Mouse (Mus musculus) brain, embryonic 14.5 days (tissue): Measurements from ENCODE around the gene Efcab5. TPM values are rescaled to one million over a fixed set of nuclear protein-coding genes. Genes with fewer than 3 reads are reported as not detected.

Experiments
- DNase-seq: peaks from one replicate; pipeline ENCODE4 v3.0.0-alpha.2; 2011; ENCODE audit warnings: low read depth
- CTCF ChIP-seq: fragments of 200-500 bp; IDR thresholded peaks from 2 replicates; pipeline ENCODE4 v1.5.1; 2012; ENCODE audit warnings: inconsistent platforms, mild to moderate bottlenecking, moderate library complexity, borderline replicate concordance; ENCODE audit not compliant: insufficient read depth, insufficient read length; ENCODE audit errors: extremely low read depth
- POLR2A ChIP-seq: fragments of 200-500 bp; IDR thresholded peaks from 2 replicates; pipeline ENCODE4 v1.6.1; 2012; ENCODE audit warnings: mild to moderate bottlenecking, inconsistent platforms, borderline replicate concordance; ENCODE audit not compliant: poor library complexity, insufficient read depth, insufficient read length, severe bottlenecking; ENCODE audit errors: extremely low read depth
- polyA plus RNA-seq: library from polyadenylated mRNA; depleted of rRNA; stranded (reverse); fragments of >200 nt; gene quantifications from 2 replicates; pipeline ENCODE4 v1.2.3, GENCODE M21; 2012

Gene Efcab5
- polyA plus RNA-seq, 1 experiment, result 1.9 TPM

GRCm38 (mm10) chr11:77195360-77196109 lies 6.8 kb upstream of the Efcab5 start:
- TF ChIP-seq POLR2A, result no peak
- TF ChIP-seq CTCF, result no peak
- peak; percentile 62 for DNase-seq

- TF ChIP-seq CTCF, result no peak
- TF ChIP-seq POLR2A, result no peak
- DNase-seq, result no peak
Measured at GRCm38 (mm10) chr11:77194762-77195161, 6.0 kb upstream of the Efcab5 start.

DNA sequence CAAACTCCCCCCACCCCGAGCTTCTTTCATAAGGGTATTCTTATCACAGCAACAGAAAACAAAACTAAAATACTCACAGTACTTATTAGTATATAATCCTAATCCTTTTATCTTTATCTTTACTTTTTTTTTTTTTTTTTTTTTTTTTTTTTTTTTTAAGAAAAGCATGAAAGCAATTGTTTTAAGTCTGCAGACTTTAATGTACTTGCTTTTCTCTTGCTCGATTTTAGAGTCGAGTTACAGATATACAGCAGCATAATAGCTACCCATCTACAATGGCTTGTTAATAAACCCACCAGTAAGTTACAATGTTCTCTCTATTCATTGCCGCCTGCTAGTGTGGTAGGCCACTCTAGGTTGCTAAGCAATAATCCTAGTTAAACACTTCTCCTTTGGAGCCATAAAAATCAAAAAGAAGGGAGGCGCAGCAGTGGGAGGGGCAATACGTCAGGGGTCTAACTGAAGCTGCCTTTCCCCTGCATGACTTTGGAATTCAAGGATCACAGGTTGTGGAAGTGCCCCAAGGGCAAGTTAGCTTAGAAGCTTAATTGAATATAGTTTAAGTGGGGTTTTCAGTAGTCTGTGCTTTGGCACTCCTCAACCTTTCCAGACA lies 5.3 kb upstream of the Efcab5 start:
- DNase-seq, result peak; percentile 84
- TF ChIP-seq CTCF (no peak), POLR2A (no peak)

GRCm38 (mm10) chr11:77193410-77193809 lies 4.6 kb upstream of the Efcab5 start:
- DNase-seq, result no peak
- TF ChIP-seq CTCF (no peak), POLR2A (no peak)

DNA sequence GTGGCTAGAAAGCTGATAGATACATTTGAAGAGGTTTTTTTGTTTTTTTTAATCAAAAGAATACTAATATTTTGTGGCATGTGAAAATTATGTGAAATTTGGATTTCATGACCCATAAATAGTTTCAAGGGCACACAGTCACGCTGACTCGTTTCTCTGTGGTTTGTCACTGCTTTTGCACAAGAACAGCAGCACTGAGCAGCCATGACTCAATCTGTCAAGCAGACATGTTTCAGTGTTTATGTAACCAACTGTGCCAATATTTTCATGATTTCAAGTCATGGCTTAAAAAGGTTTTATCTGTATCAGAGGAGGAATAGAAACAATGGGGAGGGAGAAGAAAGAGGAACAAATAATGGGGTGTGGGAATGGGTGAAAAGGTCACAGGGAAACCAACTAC lies 3.8 kb downstream of the Efcab5 start:
- TF ChIP-seq CTCF (no peak), POLR2A (no peak)
- DNase-seq, result peak; percentile 27

DNA sequence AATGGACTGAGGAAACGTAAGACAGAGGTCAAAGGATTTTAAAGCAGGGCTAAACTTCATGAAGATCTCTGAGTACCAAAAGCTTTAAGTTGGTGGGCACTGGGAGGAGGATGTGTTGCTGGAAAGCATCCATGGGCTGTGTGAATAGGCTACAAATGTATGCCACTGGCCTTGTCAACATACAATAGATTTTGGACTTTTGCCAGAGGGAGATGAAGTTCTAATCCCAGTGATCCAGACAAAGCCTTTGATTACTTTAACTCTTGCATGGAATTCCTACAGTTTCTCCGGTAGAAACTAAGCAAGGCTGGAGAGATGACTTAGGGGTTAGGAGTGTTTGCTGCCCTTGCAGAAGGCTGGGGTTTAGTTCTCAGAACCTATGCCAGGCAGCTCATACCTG lies 6.2 kb downstream of the Efcab5 start:
- peak; percentile 87 for DNase-seq
- no peak for TF ChIP-seq CTCF
- TF ChIP-seq POLR2A, result no peak

- TF ChIP-seq POLR2A (no peak), CTCF (no peak)
- DNase-seq, result peak; percentile 1
Measured at GRCm38 (mm10) chr11:77182041-77182440, 6.7 kb downstream of the Efcab5 start.

DNA sequence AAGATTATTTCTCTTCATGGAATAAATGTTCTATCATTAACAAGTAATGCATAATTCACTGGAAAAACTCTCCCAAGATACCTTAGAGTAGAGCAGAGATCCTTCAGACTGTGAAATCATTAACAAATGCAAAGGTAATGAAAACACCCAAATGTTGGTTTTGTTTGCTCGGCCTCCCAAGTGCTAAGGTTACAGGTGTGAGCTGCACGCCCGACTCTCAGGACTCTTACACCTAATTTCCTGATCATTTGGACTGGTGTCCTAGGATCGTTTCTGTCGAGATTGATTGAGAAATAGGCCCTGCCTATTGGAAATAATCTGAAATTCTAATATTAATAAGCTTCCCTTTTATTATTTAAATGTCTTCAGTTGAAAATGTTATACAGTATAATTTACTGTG lies 7.2 kb downstream of the Efcab5 start:
- TF ChIP-seq CTCF, result no peak
- TF ChIP-seq POLR2A, result no peak
- DNase-seq, result no peak

DNA sequence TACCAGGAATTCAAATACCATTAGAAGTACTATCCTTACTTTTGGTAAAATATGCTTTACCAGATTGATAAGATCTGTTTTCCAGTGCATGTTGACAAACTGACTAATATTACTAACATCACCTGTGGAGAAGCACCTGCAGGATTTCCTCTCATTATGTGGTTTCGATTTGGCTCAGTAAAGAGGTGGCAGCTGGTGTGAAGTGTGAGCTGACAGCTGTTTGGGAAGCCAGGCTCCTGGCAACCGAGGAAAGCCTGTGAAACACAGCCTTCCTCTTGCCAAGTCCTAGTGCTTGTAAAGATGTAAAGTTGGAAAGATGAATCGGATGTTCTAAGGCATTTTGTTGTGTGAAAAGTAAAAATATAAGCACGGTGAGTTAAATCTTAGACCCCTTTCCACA lies 7.9 kb downstream of the Efcab5 start:
- TF ChIP-seq POLR2A (no peak), CTCF (no peak)
- DNase-seq, result peak; percentile 91

- DNase-seq, result no peak
- no peak for TF ChIP-seq POLR2A
- no peak for TF ChIP-seq CTCF
Measured at GRCm38 (mm10) chr11:77179771-77180170, 9.0 kb downstream of the Efcab5 start.

- DNase-seq, result peak; percentile 19
- TF ChIP-seq POLR2A (no peak), CTCF (no peak)
Measured at GRCm38 (mm10) chr11:77174531-77174930, 14.2 kb downstream of the Efcab5 start.

GRCm38 (mm10) chr11:77173731-77174130 lies 15.0 kb downstream of the Efcab5 start:
- DNase-seq, result no peak
- TF ChIP-seq POLR2A (no peak), CTCF (no peak)

DNA sequence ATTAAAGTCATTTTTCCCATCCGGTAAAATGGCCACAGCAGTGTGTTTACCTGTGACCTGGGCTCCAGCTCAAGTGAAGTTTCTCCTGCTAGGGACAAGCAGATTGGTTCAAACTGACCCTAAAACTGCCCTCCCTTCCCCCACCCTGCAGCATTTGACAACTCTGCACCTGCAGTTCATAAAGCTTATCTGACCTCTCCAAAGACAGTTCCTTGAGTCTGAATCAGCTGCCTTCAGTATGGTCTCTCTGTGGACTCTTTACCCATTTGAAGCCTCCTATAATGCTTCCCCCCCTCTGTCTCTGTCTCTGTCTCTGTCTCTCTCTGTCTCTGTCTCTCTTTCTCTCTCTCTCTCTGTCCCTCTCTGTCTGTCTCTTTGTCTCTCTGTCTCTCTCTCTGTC lies 28.0 kb downstream of the Efcab5 start:
- TF ChIP-seq POLR2A, result no peak
- TF ChIP-seq CTCF, result no peak
- no peak for DNase-seq

DNA sequence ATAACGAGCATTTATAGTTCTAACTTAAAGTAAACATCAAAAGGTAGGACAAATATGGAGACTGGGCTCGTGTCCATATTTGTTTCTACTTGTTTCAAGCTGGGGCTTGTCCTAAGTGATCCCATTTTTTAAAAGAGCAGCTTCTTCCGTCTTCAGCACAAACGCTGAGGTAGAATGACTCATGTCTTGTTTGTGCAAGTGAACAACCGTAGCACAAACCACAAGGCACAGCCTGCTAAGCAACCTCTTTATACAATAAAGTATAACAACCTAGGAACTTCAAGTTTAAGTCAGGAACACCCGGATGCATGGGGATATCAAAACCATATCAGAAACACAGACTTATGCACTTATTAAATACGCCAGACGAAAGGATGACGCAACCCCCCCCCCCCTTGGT lies 28.4 kb downstream of the Efcab5 start:
- DNase-seq, result no peak
- no peak for TF ChIP-seq POLR2A
- no peak for TF ChIP-seq CTCF
